Mouse (Mus musculus): ENCODE measurements around the gene Rbm19. TPM values are rescaled to one million over a fixed set of nuclear protein-coding genes. Genes with fewer than 3 reads are reported as not detected.

Rbm19 gene
- polyA plus RNA-seq, 1 experiment from 2014 or later: 10.8 TPM

DNA sequence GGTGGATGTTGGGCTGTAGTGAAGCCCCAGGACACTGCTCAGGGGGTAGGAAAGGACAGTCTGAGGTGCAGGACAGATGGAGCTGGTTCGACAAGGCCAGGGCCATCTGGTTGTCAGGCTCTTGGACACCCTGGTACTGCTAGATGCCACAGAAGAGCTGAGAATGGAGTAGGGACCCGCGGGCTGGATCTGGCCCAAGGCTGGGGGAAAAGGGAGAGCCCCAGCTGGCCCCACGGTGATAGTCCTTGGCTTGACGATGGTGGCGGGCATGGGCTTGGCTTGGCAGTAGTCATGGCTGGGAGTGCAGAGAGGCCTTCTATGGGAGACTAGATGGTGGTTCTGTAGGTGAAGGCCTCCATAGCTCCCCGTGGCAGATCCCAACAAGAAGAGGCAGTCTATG lies 12.8 kb downstream of the Rbm19 start:
- DNase-seq (ENCODE audit: low spot score) (no peak), ATAC-seq (ENCODE audit: low FRiP score, low TSS enrichment) (no peak)
- 89% methylated on average over 7 of the region's 7 CpGs for WGBS
- Histone ChIP-seq H3K9ac (ENCODE audit: low read length) (no peak overlapping the region), H3K36me3 (ENCODE audit: control insufficient read depth, insufficient read depth, low read length) (peaks cover 10% of the 10 kb centered on the region; the same call in 1 of the 2 replicates), H3K27ac (replicated peaks) (no peak overlapping the region), H3K4me3 (ENCODE audit: low read depth, low read length) (no peak overlapping the region), H3K4me2 (replicated peaks; ENCODE audit: low read depth) (no peak overlapping the region), H3K4me1 (replicated peaks; ENCODE audit: control insufficient read depth, insufficient read depth) (no peaks in the 10 kb centered on the region), H3K9me3 (ENCODE audit: control insufficient read depth, low read length) (no peaks in the 10 kb centered on the region), H3K27me3 (ENCODE audit: control insufficient read depth, insufficient read depth, low read length) (no peaks in the 10 kb centered on the region)
- no peak for TF ChIP-seq EP300 (optimal IDR thresholded peaks at IDR 0.05)
- no peak for TF ChIP-seq CTCF (IDR thresholded peaks at IDR 0.05; ENCODE audit: low read depth)

DNA sequence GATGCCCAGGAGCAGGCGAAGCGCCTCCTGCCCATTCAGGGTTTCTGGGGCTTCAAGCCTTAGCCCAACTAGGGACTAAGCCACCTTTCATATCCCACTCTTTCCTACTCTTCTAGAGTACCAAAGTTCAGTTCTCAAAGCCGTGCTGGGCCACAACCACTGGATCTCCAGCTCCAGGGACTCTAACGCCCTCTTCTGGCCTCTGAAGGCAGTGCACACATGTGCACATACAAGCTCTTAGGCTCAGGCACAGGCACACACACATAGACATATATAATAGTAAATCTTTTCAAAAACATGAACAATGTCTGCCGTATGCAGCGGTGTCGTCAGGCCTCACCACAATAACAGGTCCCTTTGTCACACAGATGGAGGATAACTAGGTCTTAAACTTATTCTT lies 13.5 kb downstream of the Rbm19 start:
- TF ChIP-seq CTCF (IDR thresholded peaks at IDR 0.05; ENCODE audit: low read depth) (peak; percentile 9; the same call in 1 of the 2 replicates), EP300 (optimal IDR thresholded peaks at IDR 0.05) (no peak)

DNA sequence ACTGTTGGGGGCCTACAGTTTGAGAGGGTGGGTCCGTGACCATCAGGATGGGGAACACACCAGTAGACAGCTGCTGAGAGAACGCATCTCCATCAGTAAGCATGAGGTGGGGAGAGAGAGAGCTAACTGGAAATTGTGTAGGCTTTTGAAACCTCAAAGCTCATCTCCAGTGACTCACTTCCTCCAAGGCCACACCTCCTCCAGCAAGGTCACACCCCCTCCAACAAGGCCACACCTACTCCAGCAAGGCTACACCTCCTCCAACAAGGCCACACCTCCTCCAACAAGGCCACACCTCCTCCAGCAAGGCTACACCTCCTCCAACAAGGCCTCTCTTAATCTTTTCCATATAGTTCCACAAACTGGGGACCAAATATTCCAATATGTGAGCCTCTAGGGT lies 13.9 kb downstream of the Rbm19 start:
- no peaks in the 10 kb centered on the region for H3K27me3 ChIP-seq (ENCODE audit: control insufficient read depth, insufficient read depth, low read length)
- no peak overlapping the region for H3K9ac ChIP-seq (ENCODE audit: low read length)
- TF ChIP-seq CTCF (IDR thresholded peaks at IDR 0.05; ENCODE audit: low read depth): no peak
- no peak for TF ChIP-seq EP300 (optimal IDR thresholded peaks at IDR 0.05)
- no peaks in the 10 kb centered on the region for H3K4me1 ChIP-seq (replicated peaks; ENCODE audit: control insufficient read depth, insufficient read depth)
- DNase-seq (ENCODE audit: low spot score) (peak; percentile 61), ATAC-seq (ENCODE audit: low FRiP score, low TSS enrichment) (no peak)
- H3K27ac ChIP-seq (replicated peaks): no peak overlapping the region
- H3K36me3 ChIP-seq (ENCODE audit: control insufficient read depth, insufficient read depth, low read length): peaks cover 9% of the 10 kb centered on the region; the same call in 1 of the 2 replicates
- H3K4me3 ChIP-seq (ENCODE audit: low read depth, low read length): no peak overlapping the region
- 96% methylated on average over 2 of the region's 2 CpGs for WGBS
- no peaks in the 10 kb centered on the region for H3K9me3 ChIP-seq (ENCODE audit: control insufficient read depth, low read length)
- H3K4me2 ChIP-seq (replicated peaks; ENCODE audit: low read depth): no peak overlapping the region

More for the DNA sequence above, 13.5 kb downstream of the Rbm19 start:
- Histone ChIP-seq H3K4me3 (ENCODE audit: low read depth, low read length) (no peak overlapping the region), H3K36me3 (ENCODE audit: control insufficient read depth, insufficient read depth, low read length) (peaks cover 10% of the 10 kb centered on the region; the same call in 1 of the 2 replicates), H3K9me3 (ENCODE audit: control insufficient read depth, low read length) (no peaks in the 10 kb centered on the region), H3K27me3 (ENCODE audit: control insufficient read depth, insufficient read depth, low read length) (no peaks in the 10 kb centered on the region), H3K4me2 (replicated peaks; ENCODE audit: low read depth) (no peak overlapping the region), H3K27ac (replicated peaks) (no peak overlapping the region), H3K9ac (ENCODE audit: low read length) (no peak overlapping the region), H3K4me1 (replicated peaks; ENCODE audit: control insufficient read depth, insufficient read depth) (no peaks in the 10 kb centered on the region)
- ATAC-seq (ENCODE audit: low FRiP score, low TSS enrichment): no peak
- DNase-seq (ENCODE audit: low spot score): no peak
- 90% methylated on average over 7 of the region's 7 CpGs for WGBS

DNA sequence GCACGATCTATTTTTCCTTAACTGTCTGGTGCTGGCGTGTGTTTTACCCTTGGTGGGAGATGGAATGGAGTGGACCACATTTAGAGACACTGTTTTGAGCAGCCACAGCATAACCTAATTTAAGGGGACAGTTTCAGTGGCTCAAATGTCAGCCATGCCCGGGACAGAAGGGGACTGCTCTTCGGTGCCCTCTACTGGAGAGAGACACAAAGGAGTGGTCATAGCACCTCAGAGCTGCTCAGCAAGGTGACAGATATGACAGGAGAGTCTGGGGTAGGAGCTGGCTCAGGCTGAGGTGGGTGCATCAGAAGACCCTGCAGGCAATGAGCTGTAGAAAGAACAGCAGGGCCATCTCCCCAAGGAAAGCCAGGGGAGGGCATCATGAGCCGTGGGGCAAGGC lies 15.3 kb downstream of the Rbm19 start:
- Histone ChIP-seq H3K4me1 (replicated peaks; ENCODE audit: control insufficient read depth, insufficient read depth) (no peaks in the 10 kb centered on the region), H3K27me3 (ENCODE audit: control insufficient read depth, insufficient read depth, low read length) (no peaks in the 10 kb centered on the region), H3K36me3 (ENCODE audit: control insufficient read depth, insufficient read depth, low read length) (peaks cover 8% of the 10 kb centered on the region; the same call in 1 of the 2 replicates), H3K4me3 (ENCODE audit: low read depth, low read length) (no peak overlapping the region), H3K9me3 (ENCODE audit: control insufficient read depth, low read length) (no peaks in the 10 kb centered on the region), H3K4me2 (replicated peaks; ENCODE audit: low read depth) (no peak overlapping the region), H3K27ac (replicated peaks) (no peak overlapping the region), H3K9ac (ENCODE audit: low read length) (no peak overlapping the region)
- ATAC-seq (ENCODE audit: low FRiP score, low TSS enrichment) (no peak), DNase-seq (ENCODE audit: low spot score) (peak; percentile 29)
- TF ChIP-seq EP300 (optimal IDR thresholded peaks at IDR 0.05) (no peak), CTCF (IDR thresholded peaks at IDR 0.05; ENCODE audit: low read depth) (peak; percentile 74)
- 64% methylated on average over 5 of the region's 5 CpGs for WGBS

DNA sequence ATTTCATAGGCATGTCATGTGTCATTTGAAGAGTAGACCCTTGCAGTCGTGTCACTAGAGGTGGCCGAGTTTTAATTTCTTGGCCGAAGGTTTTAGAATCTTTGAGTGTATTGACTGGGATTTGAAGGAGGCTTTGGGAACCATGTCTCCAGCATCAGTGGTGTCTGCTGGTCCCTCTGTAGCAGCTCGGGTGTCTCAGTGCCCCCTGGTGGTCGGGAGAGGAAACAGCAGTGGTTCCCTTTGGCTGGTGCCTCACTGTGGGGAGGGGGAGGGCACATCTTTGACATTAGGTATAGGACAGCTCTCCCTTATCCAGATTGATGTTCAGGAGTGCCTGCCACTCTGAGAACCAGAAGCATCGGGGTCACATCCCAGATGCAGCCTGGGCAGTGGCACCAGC lies 17.7 kb downstream of the Rbm19 start:
- Histone ChIP-seq H3K36me3 (ENCODE audit: control insufficient read depth, insufficient read depth, low read length) (peaks cover 8% of the 10 kb centered on the region; the same call in 1 of the 2 replicates), H3K4me3 (ENCODE audit: low read depth, low read length) (no peak overlapping the region), H3K9me3 (ENCODE audit: control insufficient read depth, low read length) (no peaks in the 10 kb centered on the region), H3K4me1 (replicated peaks; ENCODE audit: control insufficient read depth, insufficient read depth) (no peaks in the 10 kb centered on the region), H3K27me3 (ENCODE audit: control insufficient read depth, insufficient read depth, low read length) (no peaks in the 10 kb centered on the region), H3K4me2 (replicated peaks; ENCODE audit: low read depth) (no peak overlapping the region), H3K9ac (ENCODE audit: low read length) (no peak overlapping the region), H3K27ac (replicated peaks) (no peak overlapping the region)
- WGBS: 47% methylated on average over 6 of the region's 6 CpGs
- peak; percentile 56 for DNase-seq (ENCODE audit: low spot score)
- no peak for TF ChIP-seq EP300 (optimal IDR thresholded peaks at IDR 0.05)
- TF ChIP-seq CTCF (IDR thresholded peaks at IDR 0.05; ENCODE audit: low read depth): peak; percentile 87
- no peak; the same call in 1 of the 2 replicates for ATAC-seq (ENCODE audit: low FRiP score, low TSS enrichment)

DNA sequence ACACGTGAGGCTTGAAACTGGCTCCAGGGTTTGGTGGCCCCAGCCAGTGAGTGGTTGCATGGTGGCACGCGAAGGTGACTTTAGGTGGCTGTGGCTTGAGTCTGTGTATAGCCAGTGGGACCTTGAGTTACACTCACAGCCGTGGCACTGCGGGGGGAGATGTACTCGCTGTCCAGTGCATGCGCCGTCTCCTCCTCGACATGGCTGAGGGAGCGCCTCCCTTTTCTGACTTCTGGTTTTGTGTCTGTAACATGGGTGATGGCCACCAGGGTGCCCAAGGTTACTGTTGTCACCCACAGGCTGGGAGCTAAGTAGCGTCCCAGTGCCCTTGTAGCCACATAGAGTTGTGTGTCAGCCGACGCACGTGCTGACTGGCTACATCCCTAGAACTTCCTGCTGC lies 19.1 kb downstream of the Rbm19 start:
- Histone ChIP-seq H3K4me2 (replicated peaks; ENCODE audit: low read depth) (no peak overlapping the region), H3K4me1 (replicated peaks; ENCODE audit: control insufficient read depth, insufficient read depth) (no peaks in the 10 kb centered on the region), H3K9ac (ENCODE audit: low read length) (no peak overlapping the region), H3K4me3 (ENCODE audit: low read depth, low read length) (no peak overlapping the region), H3K36me3 (ENCODE audit: control insufficient read depth, insufficient read depth, low read length) (peaks cover 4% of the 10 kb centered on the region; the same call in 1 of the 2 replicates), H3K9me3 (ENCODE audit: control insufficient read depth, low read length) (no peaks in the 10 kb centered on the region), H3K27ac (replicated peaks) (no peak overlapping the region), H3K27me3 (ENCODE audit: control insufficient read depth, insufficient read depth, low read length) (no peaks in the 10 kb centered on the region)
- DNase-seq (ENCODE audit: low spot score) (no peak), ATAC-seq (ENCODE audit: low FRiP score, low TSS enrichment) (no peak)
- 92% methylated on average over 14 of the region's 14 CpGs for WGBS
- no peak for TF ChIP-seq EP300 (optimal IDR thresholded peaks at IDR 0.05)
- TF ChIP-seq CTCF (IDR thresholded peaks at IDR 0.05; ENCODE audit: low read depth): no peak

Measured in stomach, postnatal 0 days (tissue).